Mouse (Mus musculus) urinary bladder, postnatal 36 days (tissue): ENCODE measurements around the gene Has3.
"Not testable (repeated sequence)": the region's sequence is repeated elsewhere in the genome, so short reads cannot be mapped to it uniquely, and the experiment has no call there.

ENCODE experiments used
- DNase-seq, 2 experiments: peaks; one replicate each; pipeline ENCODE4 v3.0.0; 2022; ENCODE audit warnings: low spot score in 2 of 2, mixed read lengths in 1 of 2

The Has3 gene

GRCm38 (mm10) chr8:106870051-106870450 lies at the start of gene Has3:
TSS of gene Has3 (plus strand) at chr8:106870242.
- DNase-seq = peak; percentile 20 to 21

DNA sequence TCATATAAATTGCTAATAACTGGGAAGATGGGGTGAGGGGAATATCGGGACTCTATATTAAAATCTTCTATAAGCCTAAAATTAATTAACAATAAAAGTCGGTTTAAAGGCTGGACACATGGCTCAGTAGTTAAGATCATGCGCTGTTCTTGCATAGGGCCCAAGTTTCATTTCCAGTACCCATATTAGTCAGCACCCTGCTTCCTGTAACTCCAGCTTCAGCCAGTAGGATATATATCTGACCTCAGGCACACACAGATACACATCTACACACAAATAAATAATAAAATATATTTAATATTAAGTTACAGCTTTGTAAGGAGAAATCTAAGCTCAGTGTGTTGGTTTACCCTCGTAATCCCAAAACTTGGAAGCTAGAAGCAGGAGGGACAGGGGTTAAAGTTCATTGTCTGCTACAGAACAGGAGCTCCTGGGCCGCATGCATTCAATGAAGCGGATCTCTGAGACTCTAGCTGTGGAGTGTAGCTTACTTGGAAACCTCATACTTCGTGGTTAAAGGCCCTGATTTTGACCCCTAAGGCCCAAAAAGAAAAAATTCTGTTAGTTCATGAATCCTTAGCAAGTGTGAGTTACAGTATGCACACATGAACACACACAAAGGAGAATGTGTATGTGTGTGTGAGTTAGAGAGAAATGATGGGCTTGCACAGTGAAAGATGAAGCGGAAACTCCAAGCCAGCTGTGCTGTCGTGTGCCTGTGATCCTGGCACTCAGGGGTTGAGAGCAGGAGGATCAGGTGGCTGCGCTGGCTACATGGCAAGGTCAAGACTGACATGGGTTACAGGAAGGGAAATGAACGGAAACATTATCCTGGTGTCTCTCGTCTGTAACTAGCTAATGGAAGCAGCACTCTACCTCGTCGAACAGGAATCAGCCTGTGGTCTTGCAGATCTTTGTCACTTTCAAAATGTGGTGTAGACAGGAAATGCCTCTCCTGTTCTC lies 49.2 kb upstream of the Has3 start:
- no peak for DNase-seq

GRCm38 (mm10) chr8:106828921-106829320 lies 41.1 kb upstream of the Has3 start:
- DNase-seq = no peak

DNA sequence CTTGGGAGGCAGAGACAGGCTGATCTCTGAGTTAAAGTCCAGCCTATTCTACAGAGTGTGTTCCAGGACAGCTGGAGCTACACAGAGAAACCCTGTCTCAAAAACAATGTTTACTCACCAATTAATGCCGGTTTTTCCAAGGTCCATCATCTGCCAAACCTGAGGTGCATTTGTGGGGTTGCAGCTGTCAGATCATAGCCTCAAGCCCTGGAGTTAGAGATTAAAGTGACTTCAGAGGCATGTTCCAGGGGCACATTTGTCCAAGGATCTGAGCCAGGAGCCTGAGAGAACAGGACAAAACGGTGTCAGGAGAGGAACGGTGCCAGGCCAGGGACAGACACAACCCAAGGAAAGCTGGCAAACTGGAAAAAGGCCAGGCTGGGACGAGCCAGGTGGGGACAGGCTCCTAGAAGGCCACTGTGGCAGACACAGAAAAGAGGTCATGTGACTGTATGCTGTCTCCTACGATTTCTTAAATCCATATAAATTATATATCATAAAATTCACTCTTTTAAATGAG lies 40.5 kb upstream of the Has3 start:
- no peak for DNase-seq

GRCm38 (mm10) chr8:106834899-106835298 lies 35.1 kb upstream of the Has3 start:
- DNase-seq = no peak

- DNase-seq = no peak
These were observed 33.5 kb upstream of the Has3 start for GRCm38 (mm10) chr8:106836525-106836924.

GRCm38 (mm10) chr8:106838803-106839202 lies 31.2 kb upstream of the Has3 start:
- no peak for DNase-seq

GRCm38 (mm10) chr8:106839209-106840001 lies 30.6 kb upstream of the Has3 start:
- DNase-seq = no peak

GRCm38 (mm10) chr8:106850034-106850433 lies 20.0 kb upstream of the Has3 start:
- DNase-seq = no peak

GRCm38 (mm10) chr8:106854534-106855241 lies 15.4 kb upstream of the Has3 start:
- DNase-seq = no peak

GRCm38 (mm10) chr8:106855242-106855562 lies 14.8 kb upstream of the Has3 start:
- DNase-seq = no peak

DNA sequence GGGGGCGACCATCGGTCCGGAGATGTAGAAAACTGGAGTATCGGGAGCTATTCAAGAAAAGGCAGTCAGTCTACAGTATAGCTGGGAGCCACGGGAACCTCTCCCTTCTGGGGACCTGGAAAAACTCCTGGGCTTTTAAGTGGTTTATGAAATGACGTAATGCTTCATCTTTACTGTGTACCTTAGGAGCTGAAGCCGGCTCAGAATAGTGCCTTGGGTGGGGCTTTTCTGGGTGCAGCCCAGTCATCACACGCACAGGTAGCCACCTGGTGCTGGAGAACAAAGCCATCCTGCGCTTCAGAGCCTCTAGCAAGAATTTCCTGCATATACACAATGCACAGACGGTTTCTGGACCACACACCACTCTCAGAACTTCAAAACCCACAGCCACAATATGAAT lies 7.2 kb upstream of the Has3 start:
- no peak for DNase-seq

DNA sequence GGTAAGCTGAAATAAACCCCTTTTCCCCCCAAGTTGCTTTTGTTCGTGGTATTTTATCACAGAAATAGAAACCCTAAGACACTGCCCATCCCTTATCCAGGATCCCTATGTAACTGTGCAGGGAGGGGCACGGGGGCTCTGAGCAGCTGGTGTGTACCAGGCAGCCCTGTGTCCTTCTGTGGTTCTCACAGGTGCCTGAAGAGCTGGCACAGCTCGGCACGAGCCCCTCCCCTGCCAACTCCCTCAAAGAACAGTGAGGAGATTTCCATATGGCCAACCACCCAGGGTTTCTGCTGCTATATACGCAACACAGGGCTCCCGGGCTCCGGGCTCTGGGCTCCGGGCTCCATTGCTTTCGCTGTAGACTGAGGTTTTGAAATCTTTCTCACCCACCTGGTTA lies 4.7 kb upstream of the Has3 start:
- no peak for DNase-seq

- DNase-seq = peak; percentile 44 to 62
These were observed 690 bp downstream of the Has3 start for GRCm38 (mm10) chr8:106870537-106871327.

DNA sequence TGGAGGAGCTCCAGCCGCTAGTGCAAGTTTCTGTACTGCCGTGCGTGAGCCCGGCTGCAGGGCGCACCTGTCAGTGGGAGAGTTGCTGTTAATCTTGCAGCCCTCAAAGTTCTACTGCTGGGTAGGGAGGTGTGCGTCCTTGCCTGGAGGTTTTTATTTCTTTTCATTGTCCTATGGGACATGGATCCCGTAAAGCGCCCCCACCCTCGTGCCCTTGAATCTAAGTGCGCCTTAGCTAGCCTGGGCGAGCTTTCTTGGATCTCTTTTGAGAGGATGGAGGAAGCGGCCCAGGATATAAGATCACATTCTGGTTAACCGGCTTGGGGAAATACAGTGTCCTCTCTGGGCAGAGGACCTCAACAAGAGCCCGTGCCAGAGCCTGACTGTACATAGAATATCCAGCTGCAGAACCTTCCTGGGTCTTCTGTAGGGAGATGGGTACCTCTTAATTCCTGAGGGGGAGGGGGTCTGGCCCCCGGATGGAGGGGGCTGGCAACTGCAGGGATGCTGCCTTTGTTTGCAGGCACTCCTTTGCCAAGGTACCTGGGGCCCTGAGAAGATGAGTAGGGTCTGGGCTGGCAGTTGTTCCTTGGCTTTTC lies 1.4 kb downstream of the Has3 start:
- no peak for DNase-seq

GRCm38 (mm10) chr8:106871931-106872371 lies 1.9 kb downstream of the Has3 start:
- DNase-seq = peak; percentile 43 to 64

DNA sequence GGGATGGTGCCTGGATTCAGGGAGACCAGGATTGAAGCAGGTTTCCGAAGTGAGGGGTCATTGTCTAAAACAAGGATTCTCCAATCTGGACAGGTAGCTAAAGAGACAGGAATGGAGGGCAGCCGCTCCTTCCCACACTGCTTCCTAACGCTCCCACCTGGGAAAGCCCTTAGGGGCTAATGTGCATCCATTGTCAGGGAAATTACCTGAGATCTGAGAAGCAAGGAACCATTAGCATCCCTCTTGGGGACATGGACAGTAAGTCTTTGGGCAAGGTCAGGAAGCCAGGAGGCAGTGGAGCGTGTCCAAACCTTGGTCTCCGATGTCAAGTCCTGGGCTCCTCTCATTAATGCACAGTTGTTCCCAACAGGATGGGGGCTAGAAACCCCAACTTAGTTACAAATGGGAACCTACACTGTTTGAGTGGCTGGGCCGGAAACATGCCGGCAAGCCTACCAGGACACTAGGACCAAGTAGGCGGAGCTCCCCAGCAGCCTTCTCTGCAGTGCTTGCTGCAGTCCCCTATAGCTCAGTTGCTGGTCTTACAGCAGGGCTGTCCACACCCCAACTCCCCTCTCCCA lies 2.5 kb downstream of the Has3 start:
- DNase-seq = no peak

GRCm38 (mm10) chr8:106880121-106880707 lies 10.2 kb downstream of the Has3 start:
- no peak for DNase-seq

DNA sequence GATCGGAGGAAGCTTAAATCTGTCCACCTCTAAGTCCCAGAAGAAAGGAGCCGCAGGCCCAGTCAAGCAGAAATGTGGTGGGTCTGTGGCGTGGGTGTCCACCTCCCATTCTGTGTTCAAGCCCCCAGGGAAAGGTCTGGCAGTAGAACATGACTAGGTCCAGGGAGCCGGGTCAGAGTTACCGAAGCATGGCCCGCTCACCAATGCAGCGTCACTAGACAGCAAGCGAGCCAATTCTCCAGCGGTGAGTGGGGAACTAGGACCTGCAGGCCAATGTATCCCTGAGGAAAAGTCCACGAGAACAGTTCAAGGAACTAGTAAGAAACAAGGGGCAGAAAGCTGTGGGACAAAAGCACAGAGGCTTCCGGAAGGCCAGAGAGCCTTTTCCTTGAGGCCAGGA lies 14.1 kb downstream of the Has3 start:
- not testable (repeated sequence) for DNase-seq
